ENCODE assay signal across 22 mouse cellular contexts in genomic region chr3:152881706-152882105, GRCm38 (mm10).
"Had no signal": no experiment of that assay in that cellular context is flagged by ENCODE, and none has a peak within 500 bp of the region (broad histone marks: within the 10 kb centered on the region; RNA-seq: fewer than 3 reads in every experiment).

No protein-coding gene starts in this region.

- H3K4me1 ChIP-seq: liver, embryonic 12.5 days; liver, embryonic 15.5 days had no signal

- H3K4me3 ChIP-seq: kidney, embryonic 15.5 days; left cerebral cortex, adult 2 months; liver, embryonic 12.5 days; liver, embryonic 15.5 days; lung, embryonic 15.5 days; megakaryocyte, embryonic 14.5 days; midbrain, embryonic 10.5 days; midbrain, embryonic 13.5 days; myocyte; neural tube, embryonic 13.5 days had no signal

- H3K9ac ChIP-seq: kidney, embryonic 15.5 days; liver, embryonic 12.5 days; liver, embryonic 15.5 days; lung, embryonic 15.5 days; midbrain, embryonic 13.5 days; neural tube, embryonic 13.5 days had no signal

- H3K4me2 ChIP-seq: kidney, embryonic 15.5 days; liver, embryonic 12.5 days; liver, embryonic 15.5 days; lung, embryonic 15.5 days; midbrain, embryonic 13.5 days; neural tube, embryonic 13.5 days had no signal

- H3K9me3 ChIP-seq: kidney, embryonic 15.5 days; liver, embryonic 12.5 days; liver, embryonic 15.5 days; lung, embryonic 15.5 days; megakaryocyte, embryonic 14.5 days; midbrain, embryonic 10.5 days; midbrain, embryonic 13.5 days; neural tube, embryonic 13.5 days had no signal

- H3K36me3 ChIP-seq: kidney, embryonic 15.5 days; liver, embryonic 12.5 days; liver, embryonic 15.5 days; lung, embryonic 15.5 days; midbrain, embryonic 10.5 days; midbrain, embryonic 13.5 days; neural tube, embryonic 13.5 days had no signal

- DNase-seq: kidney, adult 11 months; kidney, adult 8-10 months; kidney, postnatal 10 days; kidney, postnatal 36 days; layer of hippocampus, adult 9-11 months; liver; lung, adult 18-20 months; lung, postnatal 10 days; lung, postnatal 36 days; thymus, adult 18-20 months; thymus, postnatal 36 days had no signal

- ATAC-seq: liver, embryonic 12.5 days; midbrain, embryonic 13.5 days; midbrain, embryonic 16.5 days had no signal

- H3K27ac ChIP-seq: kidney, embryonic 15.5 days; left cerebral cortex, adult 2 months; liver, embryonic 12.5 days; liver, embryonic 15.5 days; lung, embryonic 15.5 days; midbrain, embryonic 10.5 days; midbrain, embryonic 13.5 days; neural tube, embryonic 13.5 days had no signal

- H3K27me3 ChIP-seq: kidney, embryonic 15.5 days; liver, embryonic 12.5 days; liver, embryonic 15.5 days; lung, embryonic 15.5 days; midbrain, embryonic 13.5 days; neural tube, embryonic 13.5 days had no signal
